Mouse (Mus musculus): ENCODE measurements around the gene Olfr93. TPM values are rescaled to one million over a fixed set of nuclear protein-coding genes. Genes with fewer than 3 reads are reported as not detected.
"Not testable (repeated sequence)": the region's sequence is repeated elsewhere in the genome, so short reads cannot be mapped to it uniquely, and the experiment has no call there.

Olfr93 gene
- not detected in 2 replicates for polyA plus RNA-seq (2015; fragmentation: Nextera tagmentation; extraction: Ambion mirVana)

GRCm38 (mm10) chr17:37161394-37161793, at the start of gene Olfr93:
Olfr93 (minus strand) TSS chr17:37161494.
- no peak within 1 kb of the TSS for H3K27ac ChIP-seq (replicated peaks)
- H3K4me1 ChIP-seq (replicated peaks) = no peaks in the 10 kb centered on the region
- no peaks in the 10 kb centered on the region for H3K36me3 ChIP-seq
- no peak for ATAC-seq (ENCODE audit: low read depth)
- H3K4me3 ChIP-seq = no peak within 1 kb of the TSS
- no peak within 1 kb of the TSS for H3K4me2 ChIP-seq
- H3K9me3 ChIP-seq = no peaks in the 10 kb centered on the region
- H3K9ac ChIP-seq = no peak within 1 kb of the TSS
- H3K27me3 ChIP-seq = no peaks in the 10 kb centered on the region

- WGBS = 30% methylated on average over 3 of the region's 3 CpGs
- Histone ChIP-seq H3K4me1 (replicated peaks) (no peaks in the 10 kb centered on the region), H3K36me3 (no peaks in the 10 kb centered on the region), H3K4me2 (no peak overlapping the region), H3K27ac (replicated peaks) (no peak overlapping the region), H3K9ac (no peak overlapping the region), H3K27me3 (peaks cover 6% of the 10 kb centered on the region; the same call in 1 of the 2 replicates), H3K4me3 (no peak overlapping the region), H3K9me3 (no peaks in the 10 kb centered on the region)
- ATAC-seq (ENCODE audit: low read depth) = peak; percentile 73
Measured at GRCm38 (mm10) chr17:37203917-37204236, 42.6 kb upstream of the Olfr93 start.

- peaks cover 11% of the 10 kb centered on the region for H3K27me3 ChIP-seq
Measured at GRCm38 (mm10) chr17:37203206-37203916, 42.1 kb upstream of the Olfr93 start.

GRCm38 (mm10) chr17:37200894-37201293, 39.6 kb upstream of the Olfr93 start, which contains the start of gene Olfr94:
Olfr94 (minus strand) TSS chr17:37200994.
- Histone ChIP-seq H3K27me3 (peaks cover 35% of the 10 kb centered on the region), H3K9ac (no peak within 1 kb of the TSS), H3K4me3 (no peak within 1 kb of the TSS), H3K27ac (replicated peaks) (no peak within 1 kb of the TSS), H3K4me2 (no peak within 1 kb of the TSS), H3K4me1 (replicated peaks) (peaks cover 18% of the 10 kb centered on the region; the same call in 1 of the 2 replicates), H3K36me3 (no peaks in the 10 kb centered on the region), H3K9me3 (no peaks in the 10 kb centered on the region)
- 68% methylated on average over 2 of the region's 2 CpGs for WGBS
- ATAC-seq (ENCODE audit: low read depth) = no peak

More at GRCm38 (mm10) chr17:37203206-37203916, 42.1 kb upstream of the Olfr93 start:
- no peaks in the 10 kb centered on the region for H3K9me3 ChIP-seq
- no peaks in the 10 kb centered on the region for H3K36me3 ChIP-seq
- no peak overlapping the region for H3K4me3 ChIP-seq
- WGBS = under 1% methylated on average over 4 of the region's 4 CpGs
- H3K4me1 ChIP-seq (replicated peaks) = no peaks in the 10 kb centered on the region
- no peak overlapping the region for H3K27ac ChIP-seq (replicated peaks)
- ATAC-seq (ENCODE audit: low read depth) = peak; percentile 86
- no peak overlapping the region for H3K9ac ChIP-seq
- no peak overlapping the region for H3K4me2 ChIP-seq

- ATAC-seq (ENCODE audit: low read depth) = peak; percentile 92
- no peaks in the 10 kb centered on the region for H3K9me3 ChIP-seq
- peak overlapping the region; percentile 64 for H3K4me3 ChIP-seq
- H3K9ac ChIP-seq = peak overlapping the region; percentile 70
- peaks cover 47% of the 10 kb centered on the region for H3K27me3 ChIP-seq
- peak overlapping the region; percentile 87 for H3K4me2 ChIP-seq
- H3K4me1 ChIP-seq (replicated peaks) = peaks cover 18% of the 10 kb centered on the region; the same call in 1 of the 2 replicates
- WGBS = 1% methylated on average over 76 of the region's 77 CpGs
- no peaks in the 10 kb centered on the region for H3K36me3 ChIP-seq
- H3K27ac ChIP-seq (replicated peaks) = peak overlapping the region; percentile 61; the same call in 1 of the 2 replicates
Measured at GRCm38 (mm10) chr17:37196845-37197724, 35.8 kb upstream of the Olfr93 start.

GRCm38 (mm10) chr17:37194782-37195181, 33.5 kb upstream of the Olfr93 start:
- Histone ChIP-seq H3K4me1 (replicated peaks) (peaks cover 18% of the 10 kb centered on the region; the same call in 1 of the 2 replicates), H3K9me3 (no peaks in the 10 kb centered on the region), H3K4me2 (no peak overlapping the region), H3K4me3 (no peak overlapping the region), H3K36me3 (no peaks in the 10 kb centered on the region), H3K27ac (replicated peaks) (no peak overlapping the region), H3K9ac (no peak overlapping the region), H3K27me3 (peaks cover 47% of the 10 kb centered on the region)
- 91% methylated on average over 5 of the region's 5 CpGs for WGBS
- ATAC-seq (ENCODE audit: low read depth) = no peak

GRCm38 (mm10) chr17:37193656-37194055, 32.4 kb upstream of the Olfr93 start, which contains the start of gene Ubd:
Ubd (plus strand) TSS chr17:37193892.
- H3K36me3 ChIP-seq = no peaks in the 10 kb centered on the region
- no peaks in the 10 kb centered on the region for H3K9me3 ChIP-seq
- H3K4me2 ChIP-seq = no peak within 1 kb of the TSS
- no peak within 1 kb of the TSS for H3K4me3 ChIP-seq
- no peak within 1 kb of the TSS for H3K9ac ChIP-seq
- H3K27ac ChIP-seq (replicated peaks) = no peak within 1 kb of the TSS
- peaks cover 18% of the 10 kb centered on the region; the same call in 1 of the 2 replicates for H3K4me1 ChIP-seq (replicated peaks)
- peaks cover 39% of the 10 kb centered on the region for H3K27me3 ChIP-seq
- 77% methylated on average over 2 of the region's 2 CpGs for WGBS
- no peak for ATAC-seq (ENCODE audit: low read depth)

GRCm38 (mm10) chr17:37193032-37193431, 31.7 kb upstream of the Olfr93 start:
- H3K36me3 ChIP-seq = no peaks in the 10 kb centered on the region
- H3K4me3 ChIP-seq = no peak overlapping the region
- H3K4me2 ChIP-seq = no peak overlapping the region
- H3K27ac ChIP-seq (replicated peaks) = no peak overlapping the region
- no peaks in the 10 kb centered on the region for H3K9me3 ChIP-seq
- H3K4me1 ChIP-seq (replicated peaks) = peaks cover 17% of the 10 kb centered on the region; the same call in 1 of the 2 replicates
- no peak overlapping the region for H3K9ac ChIP-seq
- no peak for ATAC-seq (ENCODE audit: low read depth)
- H3K27me3 ChIP-seq = peaks cover 33% of the 10 kb centered on the region

- Histone ChIP-seq H3K4me2 (no peak overlapping the region), H3K36me3 (no peaks in the 10 kb centered on the region), H3K9me3 (no peaks in the 10 kb centered on the region), H3K27me3 (peaks cover 10% of the 10 kb centered on the region), H3K4me3 (no peak overlapping the region), H3K27ac (replicated peaks) (no peak overlapping the region), H3K9ac (no peak overlapping the region), H3K4me1 (replicated peaks) (no peaks in the 10 kb centered on the region)
- no peak for ATAC-seq (ENCODE audit: low read depth)
- 54% methylated on average over 2 of the region's 2 CpGs for WGBS
Measured at GRCm38 (mm10) chr17:37190711-37191110, 29.4 kb upstream of the Olfr93 start.

- 52% methylated on average over 6 of the region's 6 CpGs for WGBS
- H3K27ac ChIP-seq (replicated peaks) = no peak overlapping the region
- H3K4me2 ChIP-seq = no peak overlapping the region
- no peaks in the 10 kb centered on the region for H3K36me3 ChIP-seq
- no peaks in the 10 kb centered on the region for H3K4me1 ChIP-seq (replicated peaks)
- H3K27me3 ChIP-seq = no peaks in the 10 kb centered on the region
- no peaks in the 10 kb centered on the region for H3K9me3 ChIP-seq
- H3K4me3 ChIP-seq = no peak overlapping the region
- H3K9ac ChIP-seq = no peak overlapping the region
- ATAC-seq (ENCODE audit: low read depth) = no peak
Measured at GRCm38 (mm10) chr17:37185474-37185873, 24.2 kb upstream of the Olfr93 start.

- not testable (repeated sequence) for H3K9ac ChIP-seq; H3K4me2 ChIP-seq; ATAC-seq (ENCODE audit: low read depth); H3K4me3 ChIP-seq; H3K27ac ChIP-seq (replicated peaks); H3K27me3 ChIP-seq; H3K4me1 ChIP-seq (replicated peaks); H3K36me3 ChIP-seq; H3K9me3 ChIP-seq
- WGBS = 79% methylated on average over 4 of the region's 4 CpGs
Measured at GRCm38 (mm10) chr17:37131366-37131765, 29.9 kb downstream of the Olfr93 start.

- H3K9ac ChIP-seq = no peak within 1 kb of the TSS
- H3K9me3 ChIP-seq = no peaks in the 10 kb centered on the region
- no peaks in the 10 kb centered on the region for H3K27me3 ChIP-seq
- H3K27ac ChIP-seq (replicated peaks) = no peak within 1 kb of the TSS
- H3K4me3 ChIP-seq = no peak within 1 kb of the TSS
- 94% methylated on average over 2 of the region's 2 CpGs for WGBS
- no peaks in the 10 kb centered on the region for H3K36me3 ChIP-seq
- H3K4me1 ChIP-seq (replicated peaks) = no peaks in the 10 kb centered on the region
- no peak for ATAC-seq (ENCODE audit: low read depth)
- no peak within 1 kb of the TSS for H3K4me2 ChIP-seq
Measured at GRCm38 (mm10) chr17:37119988-37120387, 41.3 kb downstream of the Olfr93 start, which contains the start of gene Olfr92. Olfr92 (minus strand) TSS chr17:37120088.

Measured in neural tube, embryonic 13.5 days (tissue).